Mouse (Mus musculus): ENCODE data around the gene 4930564D02Rik. TPM values are rescaled to one million over a fixed set of nuclear protein-coding genes. Genes with fewer than 3 reads are reported as not detected.
A peak's percentile ranks its signal among the peaks of the same experiment; 100 is the strongest.

Gene 4930564D02Rik
- total RNA-seq, 2 experiments from 2014 or later = not detected

- DNase-seq = peak; percentile 89 to 95
These were observed 7.8 kb upstream of the 4930564D02Rik start for GRCm38 (mm10) chr3:105058627-105059513.

GRCm38 (mm10) chr3:105059911-105060310, 6.7 kb upstream of the 4930564D02Rik start:
- DNase-seq = peak in 1 of 2 experiments; percentile 24

GRCm38 (mm10) chr3:105060992-105061391, 5.7 kb upstream of the 4930564D02Rik start:
- DNase-seq = peak in 1 of 2 experiments; percentile 11

GRCm38 (mm10) chr3:105061496-105061895, 5.1 kb upstream of the 4930564D02Rik start:
- peak in 1 of 2 experiments; percentile 12 for DNase-seq

- DNase-seq = no peak
These were observed 4.7 kb upstream of the 4930564D02Rik start for GRCm38 (mm10) chr3:105061991-105062390.

GRCm38 (mm10) chr3:105062676-105063075, 4.0 kb upstream of the 4930564D02Rik start:
- DNase-seq = no peak

GRCm38 (mm10) chr3:105070553-105070952, 3.9 kb downstream of the 4930564D02Rik start:
- no peak for DNase-seq

- no peak for DNase-seq
These were observed 4.6 kb downstream of the 4930564D02Rik start for GRCm38 (mm10) chr3:105071251-105071650.

- no peak for DNase-seq
These were observed 5.9 kb downstream of the 4930564D02Rik start for GRCm38 (mm10) chr3:105072536-105072935.

- DNase-seq = no peak
These were observed 9.2 kb downstream of the 4930564D02Rik start for GRCm38 (mm10) chr3:105075796-105076195.

- peak; percentile 65 to 78 for DNase-seq
These were observed 11.7 kb downstream of the 4930564D02Rik start for GRCm38 (mm10) chr3:105078231-105078826.

- peak in 1 of 2 experiments; percentile 52 for DNase-seq
These were observed 20.7 kb downstream of the 4930564D02Rik start for GRCm38 (mm10) chr3:105087344-105087743.

GRCm38 (mm10) chr3:105088638-105089037, 22.0 kb downstream of the 4930564D02Rik start:
- DNase-seq = peak in 1 of 2 experiments; percentile 14

- DNase-seq = no peak
These were observed 23.5 kb downstream of the 4930564D02Rik start for GRCm38 (mm10) chr3:105090147-105090546.

GRCm38 (mm10) chr3:105090981-105091380, 24.3 kb downstream of the 4930564D02Rik start:
- peak; percentile 57 to 59 for DNase-seq

- no peak for DNase-seq
These were observed 26.3 kb downstream of the 4930564D02Rik start for GRCm38 (mm10) chr3:105092721-105093505.

- DNase-seq = no peak
These were observed 27.8 kb downstream of the 4930564D02Rik start for GRCm38 (mm10) chr3:105094448-105094847.

GRCm38 (mm10) chr3:105095026-105095425, 28.4 kb downstream of the 4930564D02Rik start:
- no peak for DNase-seq

GRCm38 (mm10) chr3:105097581-105097980, 30.9 kb downstream of the 4930564D02Rik start:
- no peak for DNase-seq

- no peak for DNase-seq
These were observed 33.1 kb downstream of the 4930564D02Rik start for GRCm38 (mm10) chr3:105099526-105100269.

- no peak for DNase-seq
These were observed 33.6 kb downstream of the 4930564D02Rik start for GRCm38 (mm10) chr3:105100270-105100589.

- DNase-seq = no peak
These were observed 39.2 kb downstream of the 4930564D02Rik start for GRCm38 (mm10) chr3:105105827-105106226.

All from heart, adult 18-20 months (tissue).